In the genomic region with DNA sequence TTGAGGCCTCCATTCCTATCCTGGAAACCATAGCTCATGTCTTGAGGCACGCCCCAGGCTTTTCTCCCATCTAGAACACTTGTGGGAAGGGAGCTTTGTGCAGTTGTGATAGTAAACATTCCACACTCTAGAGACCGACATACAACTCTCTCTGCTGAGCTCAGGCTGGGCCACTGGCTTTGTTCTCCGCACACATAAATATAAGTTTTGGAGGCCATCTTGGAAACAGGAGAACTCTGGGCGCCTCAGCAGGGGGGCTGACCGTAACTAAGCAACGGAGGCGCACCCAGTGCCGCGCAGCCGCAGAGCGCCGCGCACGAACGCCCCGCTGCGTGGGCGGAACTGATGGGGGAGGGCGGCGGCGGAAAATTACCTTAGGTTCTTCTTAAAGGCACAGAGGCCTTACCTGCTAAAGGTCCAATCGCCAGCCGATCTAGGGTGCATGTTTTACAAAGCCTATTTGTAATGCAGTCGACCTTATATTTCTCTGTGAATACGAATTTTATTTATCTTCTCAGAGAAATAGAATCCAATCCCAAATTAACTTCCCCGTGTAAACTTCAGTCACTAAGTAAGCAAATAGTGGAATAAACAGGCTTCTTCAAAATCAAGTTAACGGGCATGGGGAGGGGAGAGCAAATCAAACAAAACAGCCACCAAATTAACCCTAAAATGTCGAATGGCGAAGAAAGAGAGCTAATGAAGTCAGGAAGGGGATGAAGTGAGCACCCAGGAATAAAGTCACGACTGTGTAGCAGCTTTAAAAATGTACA, we compare ENCODE assay signal across 8 mouse cellular contexts.
DNase-seq lines count a peak whose midpoint lies in the region; ATAC-seq and TF ChIP-seq lines count a peak whose summit lies in the region.

No protein-coding gene starts in this region.

- peak; percentile 43; the same call in 1 of the 2 replicates for TF ChIP-seq POLR2A in CH12.LX (IDR thresholded peaks at IDR 0.05; ENCODE audit: low read depth, low read length)

- DNase-seq in CH12.LX (ENCODE audit: extremely low read depth): peak; percentile 96
- DNase-seq in c-Kit-negative CD71-positive TER-119-positive erythroid progenitor cells, embryonic 14.5 days (ENCODE audit: low read depth, low spot score): peak; percentile 79
- peak; percentile 85 for DNase-seq in fibroblast of lung, adult 2 months (ENCODE audit: low read depth)
- peak; percentile 97 for DNase-seq in kidney, postnatal 14 days
- peak; percentile 96 for DNase-seq in neural tube, embryonic 11.5 days (ENCODE audit: low spot score)

- no peak for TF ChIP-seq CTCF in CH12.LX (conservative IDR thresholded peaks at IDR 0.05 in 1 of 2, IDR thresholded peaks at IDR 0.05 in 1 of 2; ENCODE audit: low read depth in 2 of 2, low read length in 2 of 2)

- no peaks in the 10 kb centered on the region for H3K9me3 ChIP-seq in CH12.LX (replicated peaks; ENCODE audit: low read length)
- H3K9me3 ChIP-seq in heart, embryonic 14.5 days (ENCODE audit: control insufficient read depth, low read length): no peaks in the 10 kb centered on the region
- H3K9me3 ChIP-seq in liver, embryonic 15.5 days (replicated peaks): no peaks in the 10 kb centered on the region
- H3K9me3 ChIP-seq in neural tube, embryonic 11.5 days (ENCODE audit: control insufficient read depth, low read length): no peaks in the 10 kb centered on the region
- no peaks in the 10 kb centered on the region for H3K9me3 ChIP-seq in stomach, embryonic 16.5 days (replicated peaks; ENCODE audit: control insufficient read depth, low read length)

- dilution Hi-C loops in CH12.LX (cut with MboI; ENCODE audit: extremely low pct_ligation_motif_present, extremely low pct_unique_long_range_greater_than_20kb, low sequenced_read_pairs): no loop called here

- H3K4me2 ChIP-seq in CH12.LX (ENCODE audit: insufficient read depth, low read depth, poor library complexity, severe bottlenecking): peak overlapping the region; percentile 93
- H3K4me2 ChIP-seq in heart, embryonic 14.5 days (ENCODE audit: low read length): peak overlapping the region; percentile 69
- peak overlapping the region; percentile 80 for H3K4me2 ChIP-seq in liver, embryonic 15.5 days
- peak overlapping the region; percentile 45 for H3K4me2 ChIP-seq in neural tube, embryonic 11.5 days (ENCODE audit: low read depth)
- peak overlapping the region; percentile 76 for H3K4me2 ChIP-seq in stomach, embryonic 16.5 days (ENCODE audit: low read depth, low read length)

- peak overlapping the region; percentile 46; the same call in 1 of the 2 replicates for H3K27ac ChIP-seq in CH12.LX (ENCODE audit: insufficient read depth, low read depth)
- H3K27ac ChIP-seq in heart, embryonic 14.5 days (replicated peaks in 1 of 2; ENCODE audit: control insufficient read depth in 1 of 2, insufficient read depth in 1 of 2, low read depth in 2 of 2, low read length in 2 of 2): peak overlapping the region; percentile 86 to 88
- H3K27ac ChIP-seq in liver, embryonic 15.5 days (replicated peaks): peak overlapping the region; percentile 84
- H3K27ac ChIP-seq in neural tube, embryonic 11.5 days (ENCODE audit: low read depth, low read length): peak overlapping the region; percentile 83
- H3K27ac ChIP-seq in stomach, embryonic 16.5 days (ENCODE audit: low read length): peak overlapping the region; percentile 95

- in situ Hi-C loops in CH12.LX (cut with MboI; ENCODE audit: low pct_ligation_motif_present, low pct_unique_long_range_greater_than_20kb, low sequenced_read_pairs): loop anchor here (5.0 kb wide), 1 partner anchor 40 kb away; no protein-coding TSS in a partner anchor

- H3K36me3 ChIP-seq in CH12.LX (replicated peaks in 1 of 2; ENCODE audit: control insufficient read depth in 1 of 2, insufficient read depth in 1 of 2, low read length in 1 of 2): peaks cover 0 to 3% of the 10 kb centered on the region in 2 experiments
- H3K36me3 ChIP-seq in heart, embryonic 14.5 days (ENCODE audit: control insufficient read depth, insufficient read depth, low read length): no peaks in the 10 kb centered on the region
- no peaks in the 10 kb centered on the region for H3K36me3 ChIP-seq in liver, embryonic 15.5 days (replicated peaks)
- H3K36me3 ChIP-seq in neural tube, embryonic 11.5 days (ENCODE audit: control insufficient read depth, insufficient read depth, low read length): no peaks in the 10 kb centered on the region
- H3K36me3 ChIP-seq in stomach, embryonic 16.5 days (ENCODE audit: control insufficient read depth, insufficient read depth, low read length): no peaks in the 10 kb centered on the region

- peak; percentile 97 for ATAC-seq in heart, embryonic 14.5 days (ENCODE audit: insufficient number of reproducible peaks, insufficient read depth, low FRiP score, low read depth)
- ATAC-seq in liver, embryonic 15.5 days (ENCODE audit: insufficient read depth): peak; percentile 93
- ATAC-seq in neural tube, embryonic 11.5 days (ENCODE audit: insufficient read depth, low FRiP score, low TSS enrichment): peak; percentile 87
- ATAC-seq in stomach, embryonic 16.5 days (ENCODE audit: insufficient read depth, low FRiP score): peak; percentile 96

- peak overlapping the region; percentile 99 for H3K9ac ChIP-seq in CH12.LX (ENCODE audit: insufficient read depth, low read depth)
- peak overlapping the region; percentile 79 for H3K9ac ChIP-seq in heart, embryonic 14.5 days (ENCODE audit: low read length)
- peak overlapping the region; percentile 51 for H3K9ac ChIP-seq in liver, embryonic 15.5 days
- H3K9ac ChIP-seq in neural tube, embryonic 11.5 days (ENCODE audit: low read length): peak overlapping the region; percentile 45
- peak overlapping the region; percentile 74 for H3K9ac ChIP-seq in stomach, embryonic 16.5 days (ENCODE audit: low read length)

- no peak for TF ChIP-seq EP300 in CH12.LX (IDR thresholded peaks at IDR 0.05; ENCODE audit: low read length)

- peaks cover 2% of the 10 kb centered on the region; the same call in 1 of the 2 replicates for H3K79me2 ChIP-seq in CH12.LX (replicated peaks; ENCODE audit: control insufficient read depth, extremely low read depth, insufficient read depth, poor library complexity, severe bottlenecking)

- peaks cover 4 to 37% of the 10 kb centered on the region in 2 experiments; a peak in 3 of 4 replicates for H3K4me1 ChIP-seq in CH12.LX (ENCODE audit: control insufficient read depth in 1 of 2, insufficient read depth in 2 of 2)
- H3K4me1 ChIP-seq in heart, embryonic 14.5 days (ENCODE audit: control insufficient read depth in 2 of 2, insufficient read depth in 2 of 2, low read length in 2 of 2): peaks cover 0 to 10% of the 10 kb centered on the region in 2 experiments; a peak in 1 of 4 replicates
- peaks cover 46% of the 10 kb centered on the region for H3K4me1 ChIP-seq in liver, embryonic 15.5 days (replicated peaks)
- peaks cover 12% of the 10 kb centered on the region; the same call in 1 of the 2 replicates for H3K4me1 ChIP-seq in neural tube, embryonic 11.5 days (ENCODE audit: control insufficient read depth, insufficient read depth, low read length)
- H3K4me1 ChIP-seq in stomach, embryonic 16.5 days (ENCODE audit: control insufficient read depth, insufficient read depth, low read length): peaks cover 7% of the 10 kb centered on the region; the same call in 1 of the 2 replicates

- no peaks in the 10 kb centered on the region for H3K27me3 ChIP-seq in CH12.LX (replicated peaks)
- no peaks in the 10 kb centered on the region for H3K27me3 ChIP-seq in heart, embryonic 14.5 days (ENCODE audit: control insufficient read depth, insufficient read depth, low read length)
- no peaks in the 10 kb centered on the region for H3K27me3 ChIP-seq in liver, embryonic 15.5 days
- H3K27me3 ChIP-seq in neural tube, embryonic 11.5 days (ENCODE audit: control insufficient read depth, insufficient read depth, low read length): no peaks in the 10 kb centered on the region
- H3K27me3 ChIP-seq in stomach, embryonic 16.5 days (ENCODE audit: control insufficient read depth, insufficient read depth, low read length): no peaks in the 10 kb centered on the region

- peak overlapping the region in 2 of 3 experiments; percentile 40 to 46 for H3K4me3 ChIP-seq in CH12.LX (replicated peaks in 1 of 3; ENCODE audit: low read depth in 2 of 3, low read length in 2 of 3, poor library complexity in 1 of 3)
- peak overlapping the region; percentile 25 to 39; a peak in 3 of 4 replicates for H3K4me3 ChIP-seq in heart, embryonic 14.5 days (ENCODE audit: control insufficient read depth in 1 of 2, insufficient read depth in 1 of 2, low read depth in 1 of 2, low read length in 2 of 2)
- peak overlapping the region; percentile 55 for H3K4me3 ChIP-seq in liver, embryonic 15.5 days (replicated peaks)
- peak overlapping the region; percentile 19 for H3K4me3 ChIP-seq in neural tube, embryonic 11.5 days (ENCODE audit: low read depth, low read length)
- H3K4me3 ChIP-seq in stomach, embryonic 16.5 days (replicated peaks; ENCODE audit: low read length): peak overlapping the region; percentile 47

- 3% methylated on average over 30 of the region's 30 CpGs for WGBS in heart, embryonic 14.5 days
- 3% methylated on average over 30 of the region's 30 CpGs for WGBS in liver, embryonic 15.5 days (ENCODE audit: insufficient replicate concordance)
- WGBS in neural tube, embryonic 11.5 days: 3% methylated on average over 30 of the region's 30 CpGs
- WGBS in stomach, embryonic 16.5 days: 2% methylated on average over 30 of the region's 30 CpGs

- TF ChIP-seq RAD21 in CH12.LX (IDR thresholded peaks at IDR 0.05; ENCODE audit: low read depth, low read length): no peak

TF ChIP-seq in CH12.LX, 34 proteins besides CTCF, POLR2A, EP300 and RAD21 (continues in another document):
- 0 out of 2 replicates have a peak, but pooled peaks have one; percentile 12 for TF ChIP-seq MYC (IDR thresholded peaks at IDR 0.05; ENCODE audit: low read depth, low read length)
- TF ChIP-seq MAZ (IDR thresholded peaks at IDR 0.05; ENCODE audit: low read depth, low read length): peak; percentile 66; the same call in 1 of the 2 replicates
- peak; percentile 84 for TF ChIP-seq SIN3A (IDR thresholded peaks at IDR 0.05; ENCODE audit: low read length)
- TF ChIP-seq JUND (conservative IDR thresholded peaks at IDR 0.05; ENCODE audit: low read depth, low read length): no peak
- no peak for TF ChIP-seq UBTF (IDR thresholded peaks at IDR 0.05; ENCODE audit: low read depth, low read length)
- peak; percentile 75; the same call in 1 of the 2 replicates for TF ChIP-seq ELF1 (IDR thresholded peaks at IDR 0.05; ENCODE audit: low read depth, low read length)
- TF ChIP-seq IRF4 (IDR thresholded peaks at IDR 0.05; ENCODE audit: low read depth, low read length): peak; percentile 54; the same call in 1 of the 2 replicates
- 0 out of 2 replicates have a peak, but pooled peaks have one; percentile 40 for TF ChIP-seq NELFE (IDR thresholded peaks at IDR 0.05; ENCODE audit: low read depth, low read length)
- no peak for TF ChIP-seq GABPA (IDR thresholded peaks at IDR 0.05; ENCODE audit: insufficient replicate concordance, low read depth, low read length)
- TF ChIP-seq ETS1 (conservative IDR thresholded peaks at IDR 0.05; ENCODE audit: low read depth, low read length): peak; percentile 37
- peak; percentile 74 for TF ChIP-seq TCF12 (IDR thresholded peaks at IDR 0.05; ENCODE audit: low read depth, low read length)
- TF ChIP-seq USF1 (IDR thresholded peaks at IDR 0.05; ENCODE audit: low read depth, low read length): no peak
- TF ChIP-seq ZMIZ1 (IDR thresholded peaks at IDR 0.05; ENCODE audit: low read depth, low read length): no peak

Comparison
In these comparisons a context has a peak if more than half of its experiments do, and no peak if none do; other contexts are left out.
1. Peak in every context shown above with its lines: DNase-seq, ATAC-seq, H3K4me3 ChIP-seq and H3K27ac ChIP-seq.
2. H3K9ac ChIP-seq: peak in every context shown above with its lines; median percentile 99 in CH12.LX; 79 in heart, embryonic 14.5 days; 74 in stomach, embryonic 16.5 days; 51 in liver, embryonic 15.5 days; 45 in neural tube, embryonic 11.5 days.